Mouse (Mus musculus): Measurements from ENCODE around the gene Ovol2.

- TF ChIP-seq CTCF (IDR thresholded peaks at IDR 0.05; ENCODE audit: insufficient read depth, low read depth, low read length), result no peak
- no peak for TF ChIP-seq POLR2A (IDR thresholded peaks at IDR 0.05; ENCODE audit: insufficient read depth, low read depth, low read length)
Measured at GRCm38 (mm10) chr2:144329937-144330336, 2.0 kb downstream of the Ovol2 start.

Data from olfactory bulb, adult 2 months (tissue).